ENCODE assay signal across 25 mouse cellular contexts in the genomic region with DNA sequence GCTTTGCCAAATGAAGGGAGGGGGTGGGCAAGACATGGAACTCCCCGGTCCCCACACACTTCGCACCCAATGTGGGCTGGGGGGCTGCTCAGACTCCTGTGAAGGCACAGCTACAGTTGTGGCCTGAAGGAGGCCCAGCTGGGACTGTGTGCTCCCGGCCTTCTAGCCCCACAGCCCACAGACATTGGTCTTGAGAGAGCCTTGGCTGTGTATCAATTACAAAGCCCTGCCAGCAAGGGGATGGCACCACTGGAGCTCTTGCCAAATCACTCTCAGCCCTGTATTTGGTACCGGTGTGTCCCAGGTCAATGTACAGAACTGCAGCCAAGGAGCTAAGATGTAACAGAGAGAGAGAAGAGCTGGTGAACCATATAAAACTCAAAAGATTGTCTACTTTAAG. TPM values are rescaled to one million over a fixed set of nuclear protein-coding genes. Genes with fewer than 3 reads are reported as not detected.
DNase-seq lines count a peak whose midpoint lies in the region; ATAC-seq lines count a peak whose summit lies in the region.
"Had no signal": no experiment of that assay in that cellular context is flagged by ENCODE, and none has a peak within 500 bp of the region (broad histone marks: within the 10 kb centered on the region; RNA-seq: fewer than 3 reads in every experiment).

No protein-coding gene starts in this region.

- DNase-seq in forebrain, embryonic 14.5 days (ENCODE audit: low spot score): no peak
- DNase-seq in forebrain, embryonic 10.5 days (ENCODE audit: extremely low spot score, low spot score): no peak
- DNase-seq in midbrain, embryonic 14.5 days: no peak
- peak; percentile 13 for DNase-seq in adipocyte (ENCODE audit: low spot score)
- no peak for DNase-seq in heart, adult 8-10 months (ENCODE audit: low spot score)
- DNase-seq: adrenal gland, adult 8-10 months; adrenal gland, postnatal 25 days; cerebellum, adult 2 months; cerebellum, adult 9-11 months; gastrocnemius, postnatal 25 days; heart, adult 18-20 months; heart, postnatal 14 days; heart, postnatal 4 days had no signal

- no peaks in the 10 kb centered on the region for H3K4me1 ChIP-seq in forebrain, embryonic 14.5 days (ENCODE audit: control insufficient read depth, insufficient read depth, low read length)
- H3K4me1 ChIP-seq in forebrain, embryonic 10.5 days: peaks cover 7% of the 10 kb centered on the region; the same call in 1 of the 2 replicates
- H3K4me1 ChIP-seq in midbrain, embryonic 14.5 days (ENCODE audit: control insufficient read depth, insufficient read depth, low read length): no peaks in the 10 kb centered on the region
- no peaks in the 10 kb centered on the region for H3K4me1 ChIP-seq in midbrain, embryonic 15.5 days
- H3K4me1 ChIP-seq: heart, embryonic 13.5 days; intestine, embryonic 15.5 days had no signal

- H3K9me3 ChIP-seq in forebrain, embryonic 14.5 days (replicated peaks; ENCODE audit: control insufficient read depth, low read length): no peaks in the 10 kb centered on the region
- no peaks in the 10 kb centered on the region for H3K9me3 ChIP-seq in forebrain, embryonic 10.5 days
- H3K9me3 ChIP-seq in midbrain, embryonic 14.5 days (ENCODE audit: control insufficient read depth, low read length): no peaks in the 10 kb centered on the region
- H3K9me3 ChIP-seq in midbrain, embryonic 15.5 days: no peaks in the 10 kb centered on the region
- H3K9me3 ChIP-seq: forebrain, embryonic 15.5 days; heart, embryonic 10.5 days; heart, embryonic 13.5 days; intestine, embryonic 15.5 days had no signal

- no peak overlapping the region for H3K4me3 ChIP-seq in forebrain, embryonic 14.5 days (ENCODE audit: low read depth, low read length)
- no peak overlapping the region for H3K4me3 ChIP-seq in forebrain, embryonic 10.5 days
- no peak overlapping the region for H3K4me3 ChIP-seq in midbrain, embryonic 14.5 days (replicated peaks; ENCODE audit: low read depth, low read length)
- no peak overlapping the region for H3K4me3 ChIP-seq in midbrain, embryonic 15.5 days
- H3K4me3 ChIP-seq: forebrain, embryonic 15.5 days; heart, embryonic 10.5 days; heart, embryonic 13.5 days; intestine, embryonic 15.5 days had no signal

- H3K36me3 ChIP-seq in forebrain, embryonic 14.5 days (ENCODE audit: control insufficient read depth, insufficient read depth, low read length): peaks cover 7% of the 10 kb centered on the region; the same call in 1 of the 2 replicates
- H3K36me3 ChIP-seq in forebrain, embryonic 10.5 days (replicated peaks): no peaks in the 10 kb centered on the region; the same call in 1 of the 2 replicates
- H3K36me3 ChIP-seq in midbrain, embryonic 14.5 days (ENCODE audit: control insufficient read depth, insufficient read depth, low read length): peaks cover 14% of the 10 kb centered on the region; the same call in 1 of the 2 replicates
- 0 out of 2 replicates have a peak, but pooled peaks cover 5% of the 10 kb centered on the region for H3K36me3 ChIP-seq in midbrain, embryonic 15.5 days (replicated peaks)
- H3K36me3 ChIP-seq: forebrain, embryonic 15.5 days; heart, embryonic 10.5 days; heart, embryonic 13.5 days; intestine, embryonic 15.5 days had no signal

- no peak overlapping the region for H3K9ac ChIP-seq in forebrain, embryonic 14.5 days (ENCODE audit: low read length)
- H3K9ac ChIP-seq in midbrain, embryonic 14.5 days (replicated peaks; ENCODE audit: low read length): no peak overlapping the region
- H3K9ac ChIP-seq in midbrain, embryonic 15.5 days: no peak overlapping the region
- H3K9ac ChIP-seq: forebrain, embryonic 15.5 days; heart, embryonic 13.5 days; hindbrain, embryonic 14.5 days; intestine, embryonic 15.5 days had no signal

- no peak overlapping the region for H3K27ac ChIP-seq in forebrain, embryonic 14.5 days (ENCODE audit: low read depth, low read length)
- H3K27ac ChIP-seq in forebrain, embryonic 10.5 days: no peak overlapping the region
- 0 out of 2 replicates have a peak overlapping the region, but pooled peaks have one; percentile 49 for H3K27ac ChIP-seq in midbrain, embryonic 14.5 days (replicated peaks; ENCODE audit: low read depth, low read length)
- no peak overlapping the region for H3K27ac ChIP-seq in midbrain, embryonic 15.5 days
- H3K27ac ChIP-seq: forebrain, embryonic 15.5 days; heart, embryonic 10.5 days; heart, embryonic 13.5 days; hindbrain, embryonic 14.5 days; intestine, embryonic 15.5 days had no signal

- no peaks in the 10 kb centered on the region for H3K27me3 ChIP-seq in forebrain, embryonic 14.5 days (replicated peaks; ENCODE audit: control insufficient read depth, insufficient read depth, low read length)
- no peaks in the 10 kb centered on the region for H3K27me3 ChIP-seq in forebrain, embryonic 10.5 days (ENCODE audit: poor library complexity, severe bottlenecking)
- no peaks in the 10 kb centered on the region for H3K27me3 ChIP-seq in midbrain, embryonic 14.5 days (ENCODE audit: control insufficient read depth, insufficient read depth, low read length)
- no peaks in the 10 kb centered on the region for H3K27me3 ChIP-seq in midbrain, embryonic 15.5 days (replicated peaks)
- H3K27me3 ChIP-seq: forebrain, embryonic 15.5 days; intestine, embryonic 15.5 days had no signal

- 0 out of 2 replicates have a peak, but pooled peaks have one; percentile 27 for ATAC-seq in forebrain, embryonic 14.5 days
- no peak for ATAC-seq in midbrain, embryonic 14.5 days (ENCODE audit: low FRiP score, low TSS enrichment)
- ATAC-seq in midbrain, embryonic 15.5 days (replicated peaks): no peak
- ATAC-seq: CD4-positive, CD25-positive, alpha-beta regulatory T cell, adult 4 months; forebrain, embryonic 15.5 days; intestine, embryonic 15.5 days had no signal

- H3K4me2 ChIP-seq in forebrain, embryonic 14.5 days (ENCODE audit: low read length): no peak overlapping the region
- no peak overlapping the region for H3K4me2 ChIP-seq in midbrain, embryonic 14.5 days (ENCODE audit: low read length)
- H3K4me2 ChIP-seq in midbrain, embryonic 15.5 days: no peak overlapping the region
- H3K4me2 ChIP-seq: forebrain, embryonic 15.5 days; heart, embryonic 13.5 days; hindbrain, embryonic 14.5 days; intestine, embryonic 15.5 days had no signal

- WGBS in forebrain, embryonic 14.5 days: 73% methylated on average over 4 of the region's 4 CpGs
- 91% methylated on average over 4 of the region's 4 CpGs for WGBS in forebrain, embryonic 10.5 days
- WGBS in midbrain, embryonic 14.5 days: 81% methylated on average over 4 of the region's 4 CpGs
- WGBS in midbrain, embryonic 15.5 days: 74% methylated on average over 4 of the region's 4 CpGs

RNA-seq across cellular contexts. Expression of a gene that starts 15.9 kb away (rescaled TPM):
- 0.22 TPM in 1 of 2 replicates, not detected in the other for polyA plus RNA-seq in forebrain, embryonic 14.5 days (2014; fragmentation: Nextera tagmentation; extraction: Ambion mirVana)
- not detected in 2 replicates for polyA plus RNA-seq in forebrain, embryonic 10.5 days (2016; fragmentation: Nextera tagmentation; extraction: Ambion mirVana)
- 0.68 and 1.2 TPM in 2 replicates for polyA plus RNA-seq in midbrain, embryonic 14.5 days (2014; fragmentation: Nextera tagmentation; extraction: Ambion mirVana)
- polyA plus RNA-seq in midbrain, embryonic 15.5 days (2015; fragmentation: Nextera tagmentation; extraction: Ambion mirVana): 0.54 and 1.5 TPM in 2 replicates
- total RNA-seq in heart, adult 8-10 months (2022): not detected
- total RNA-seq: gastrocnemius, adult 8-10 months; gastrocnemius, postnatal 25 days; heart, adult 18-20 months; heart, postnatal 14 days; heart, postnatal 4 days; MEL had no signal
- polyA plus RNA-seq: C2C12; CD4-positive, CD25-positive, alpha-beta regulatory T cell, adult 4 months; embryonic facial prominence, embryonic 11.5 days; forebrain, embryonic 11.5 days; heart, embryonic 10.5 days; heart, embryonic 13.5 days; intestine, embryonic 15.5 days had no signal

RNA-seq across cellular contexts. Expression of a gene that starts 20.4 kb away (rescaled TPM):
- 10.5 and 11.1 TPM in 2 replicates for polyA plus RNA-seq in forebrain, embryonic 14.5 days (2014; fragmentation: Nextera tagmentation; extraction: Ambion mirVana)
- polyA plus RNA-seq in forebrain, embryonic 10.5 days (2016; fragmentation: Nextera tagmentation; extraction: Ambion mirVana): 10.9 and 12.7 TPM in 2 replicates
- polyA plus RNA-seq in midbrain, embryonic 14.5 days (2014; fragmentation: Nextera tagmentation; extraction: Ambion mirVana): 14.3 and 16.1 TPM in 2 replicates
- 22.2 and 23.2 TPM in 2 replicates for polyA plus RNA-seq in midbrain, embryonic 15.5 days (2015; fragmentation: Nextera tagmentation; extraction: Ambion mirVana)
- under 1 TPM; 0.46 to 0.97 (median 0.77) TPM for total RNA-seq in heart, adult 8-10 months (2022)
- total RNA-seq: MEL had no signal

RNA-seq across cellular contexts. Expression of a gene that starts 43.9 kb away (rescaled TPM):
- polyA plus RNA-seq in forebrain, embryonic 14.5 days (2014; fragmentation: Nextera tagmentation; extraction: Ambion mirVana): 12.6 and 12.8 TPM in 2 replicates
- 6.2 and 7.3 TPM in 2 replicates for polyA plus RNA-seq in forebrain, embryonic 10.5 days (2016; fragmentation: Nextera tagmentation; extraction: Ambion mirVana)
- 20.9 and 22.8 TPM in 2 replicates for polyA plus RNA-seq in midbrain, embryonic 14.5 days (2014; fragmentation: Nextera tagmentation; extraction: Ambion mirVana)
- 17.9 and 19.2 TPM in 2 replicates for polyA plus RNA-seq in midbrain, embryonic 15.5 days (2015; fragmentation: Nextera tagmentation; extraction: Ambion mirVana)
- total RNA-seq in heart, adult 8-10 months (2022): 10 to 100 TPM in 2 of 4 experiments, 1 to 10 TPM in 2; 8.0 to 13.3 (median 9.5) TPM
- total RNA-seq: MEL had no signal

RNA-seq across cellular contexts. Expression of a gene that starts 49.5 kb away (rescaled TPM):
- 23.7 and 32.9 TPM in 2 replicates for polyA plus RNA-seq in forebrain, embryonic 14.5 days (2014; fragmentation: Nextera tagmentation; extraction: Ambion mirVana)
- 5.2 and 5.9 TPM in 2 replicates for polyA plus RNA-seq in forebrain, embryonic 10.5 days (2016; fragmentation: Nextera tagmentation; extraction: Ambion mirVana)
- 60.6 and 82.2 TPM in 2 replicates for polyA plus RNA-seq in midbrain, embryonic 14.5 days (2014; fragmentation: Nextera tagmentation; extraction: Ambion mirVana)
- 86.2 and 96.0 TPM in 2 replicates for polyA plus RNA-seq in midbrain, embryonic 15.5 days (2015; fragmentation: Nextera tagmentation; extraction: Ambion mirVana)
- 1 to 10 TPM in 3 of 4 experiments, under 1 TPM in 1; 0.98 to 1.7 (median 1.1) TPM for total RNA-seq in heart, adult 8-10 months (2022)
- total RNA-seq: MEL had no signal
- polyA plus RNA-seq: CD4-positive, CD25-positive, alpha-beta regulatory T cell, adult 4 months had no signal
